Mouse (Mus musculus): ENCODE measurements at regions not wholly inside any gene's neighbourhood (a gene's known extent, or its start where the extent isn't known, plus 50 kb on each side); places are given as distances from the start of the nearest gene placed in this dataset.

DNA sequence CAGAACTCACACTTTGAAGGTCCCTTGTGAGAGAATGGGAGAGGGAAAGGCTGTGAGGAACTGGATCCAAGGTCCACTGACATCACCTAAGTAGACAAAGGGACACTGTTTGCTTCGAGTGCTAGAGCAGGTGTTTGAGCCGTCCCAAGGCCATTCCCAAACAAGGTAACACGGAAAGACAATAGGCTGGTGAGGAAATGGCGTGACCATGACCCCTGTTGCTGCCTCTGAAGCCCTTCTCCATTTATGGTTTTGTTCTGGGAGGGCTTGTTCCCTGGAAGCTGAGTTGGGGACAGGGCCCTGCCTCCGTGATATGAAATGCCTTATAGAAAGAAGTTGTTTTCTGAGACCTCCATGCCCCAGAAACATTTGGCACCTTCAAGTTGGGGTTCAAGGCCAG is 130.6 kb downstream of the Psmg1 start:
- H3K27me3 ChIP-seq = no peaks in the 10 kb centered on the region
- H3K4me2 ChIP-seq = no peak overlapping the region
- no peak overlapping the region for H3K9ac ChIP-seq
- no peaks in the 10 kb centered on the region for H3K36me3 ChIP-seq
- H3K4me3 ChIP-seq (replicated peaks) = no peak overlapping the region
- H3K27ac ChIP-seq = no peak overlapping the region
- ATAC-seq (replicated peaks; ENCODE audit: low FRiP score) = no peak
- WGBS = 80% methylated on average over 5 of the region's 5 CpGs
- H3K9me3 ChIP-seq (replicated peaks) = no peaks in the 10 kb centered on the region
- peaks cover 17% of the 10 kb centered on the region; the same call in 1 of the 2 replicates for H3K4me1 ChIP-seq

- WGBS = 85% methylated on average over 3 of the region's 3 CpGs
- H3K27me3 ChIP-seq = no peaks in the 10 kb centered on the region
- H3K4me3 ChIP-seq (replicated peaks) = no peak overlapping the region
- H3K4me2 ChIP-seq = no peak overlapping the region
- H3K9ac ChIP-seq = no peak overlapping the region
- H3K9me3 ChIP-seq (replicated peaks) = no peaks in the 10 kb centered on the region
- ATAC-seq (replicated peaks; ENCODE audit: low FRiP score) = no peak
- H3K36me3 ChIP-seq = no peaks in the 10 kb centered on the region
- H3K27ac ChIP-seq = no peak overlapping the region
- no peaks in the 10 kb centered on the region for H3K4me1 ChIP-seq
Observed at GRCm38 (mm10) chr16:95857403-95857802, 133.4 kb downstream of the Psmg1 start.

- H3K27ac ChIP-seq = no peak overlapping the region
- no peak for ATAC-seq (replicated peaks; ENCODE audit: low FRiP score)
Observed at GRCm38 (mm10) chr16:95855230-95855629, 135.5 kb downstream of the Psmg1 start.

GRCm38 (mm10) chr16:95851907-95852306 is 138.9 kb downstream of the Psmg1 start:
- no peak overlapping the region for H3K4me2 ChIP-seq
- no peak for ATAC-seq (replicated peaks; ENCODE audit: low FRiP score)
- H3K4me3 ChIP-seq (replicated peaks) = no peak overlapping the region
- H3K27me3 ChIP-seq = no peaks in the 10 kb centered on the region
- peak overlapping the region; percentile 52; the same call in 1 of the 2 replicates for H3K27ac ChIP-seq
- H3K9ac ChIP-seq = no peak overlapping the region
- WGBS = 69% methylated on average over 5 of the region's 5 CpGs
- no peaks in the 10 kb centered on the region for H3K36me3 ChIP-seq
- no peaks in the 10 kb centered on the region for H3K9me3 ChIP-seq (replicated peaks)
- peaks cover 24% of the 10 kb centered on the region for H3K4me1 ChIP-seq

More at GRCm38 (mm10) chr16:95855230-95855629, 135.5 kb downstream of the Psmg1 start:
- no peaks in the 10 kb centered on the region for H3K27me3 ChIP-seq
- no peak overlapping the region for H3K4me2 ChIP-seq
- H3K4me1 ChIP-seq = no peaks in the 10 kb centered on the region
- H3K4me3 ChIP-seq (replicated peaks) = no peak overlapping the region
- no peaks in the 10 kb centered on the region for H3K9me3 ChIP-seq (replicated peaks)
- no peaks in the 10 kb centered on the region for H3K36me3 ChIP-seq
- H3K9ac ChIP-seq = no peak overlapping the region
- WGBS = 65% methylated on average over 2 of the region's 2 CpGs

DNA sequence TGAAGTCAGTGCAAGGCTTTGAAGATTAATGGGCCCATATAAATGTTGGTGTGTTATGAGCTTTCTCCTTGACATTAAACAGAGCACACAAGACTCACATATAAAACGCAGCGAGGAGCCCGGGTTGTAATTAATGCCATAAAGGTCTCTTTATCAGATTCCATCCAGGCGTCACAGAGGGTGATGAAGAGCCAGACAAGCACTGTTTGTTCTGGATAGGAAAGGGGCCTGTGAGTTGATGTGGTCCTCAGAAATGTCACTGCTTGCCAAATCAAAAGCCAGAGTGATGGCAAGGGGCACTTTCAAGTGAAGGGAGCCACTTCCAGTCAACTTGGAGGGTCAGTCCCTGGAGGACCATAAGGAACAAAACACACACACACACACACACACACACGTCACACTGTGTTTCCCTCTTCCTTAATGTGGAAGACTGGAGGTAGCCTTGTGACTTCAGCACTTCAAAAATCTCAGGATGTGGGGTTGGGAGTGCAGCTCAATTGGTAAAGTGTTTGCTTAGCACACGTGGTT is 142.1 kb downstream of the Psmg1 start:
- H3K4me3 ChIP-seq (replicated peaks) = no peak overlapping the region
- H3K9ac ChIP-seq = no peak overlapping the region
- H3K27me3 ChIP-seq = no peaks in the 10 kb centered on the region
- peaks cover 40% of the 10 kb centered on the region for H3K4me1 ChIP-seq
- H3K4me2 ChIP-seq = no peak overlapping the region
- no peaks in the 10 kb centered on the region for H3K36me3 ChIP-seq
- peak overlapping the region; percentile 85 for H3K27ac ChIP-seq
- WGBS = 31% methylated on average over 6 of the region's 6 CpGs
- ATAC-seq (replicated peaks; ENCODE audit: low FRiP score) = peak; percentile 16; the same call in 1 of the 2 replicates
- no peaks in the 10 kb centered on the region for H3K9me3 ChIP-seq (replicated peaks)

DNA sequence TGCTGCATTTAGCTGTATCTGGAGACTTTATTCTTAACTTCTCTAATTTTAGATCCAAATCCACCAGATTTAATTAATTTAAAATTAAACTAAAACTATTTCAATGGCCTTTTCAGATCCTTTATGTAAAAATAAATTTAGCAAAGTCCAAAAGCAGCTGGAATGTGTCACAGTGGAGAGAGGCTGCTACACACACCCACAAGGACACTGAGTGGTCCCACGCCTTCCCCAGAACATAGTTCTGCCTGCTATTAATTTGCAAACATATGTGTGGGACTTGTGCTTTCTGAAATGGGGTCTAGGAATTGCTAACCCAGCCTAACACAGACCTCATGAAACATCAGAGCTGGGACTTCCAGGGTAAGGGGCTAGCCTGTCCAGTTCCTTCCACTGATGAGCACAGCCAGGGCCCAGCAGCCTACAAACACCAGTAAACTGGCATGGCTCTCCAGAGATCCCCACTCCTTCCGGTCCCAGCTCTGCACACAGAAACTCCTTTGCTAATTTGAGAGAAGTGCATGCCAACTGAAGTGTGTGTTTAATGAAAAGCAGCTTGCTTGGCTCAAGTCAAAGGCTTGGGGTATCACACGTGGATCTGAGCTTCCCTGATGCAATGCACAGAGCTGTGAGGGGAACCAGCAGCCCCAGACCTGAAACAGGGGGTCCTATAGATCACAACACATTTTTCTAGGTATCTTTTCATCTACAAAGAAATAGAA is 142.8 kb downstream of the Psmg1 start:
- 39% methylated on average over 3 of the region's 3 CpGs for WGBS
- Histone ChIP-seq H3K27me3 (no peaks in the 10 kb centered on the region), H3K4me2 (no peak overlapping the region), H3K36me3 (no peaks in the 10 kb centered on the region), H3K27ac (peak overlapping the region; percentile 85), H3K4me3 (replicated peaks) (no peak overlapping the region), H3K4me1 (peaks cover 40% of the 10 kb centered on the region), H3K9me3 (replicated peaks) (no peaks in the 10 kb centered on the region), H3K9ac (no peak overlapping the region)
- ATAC-seq (replicated peaks; ENCODE audit: low FRiP score) = no peak

DNA sequence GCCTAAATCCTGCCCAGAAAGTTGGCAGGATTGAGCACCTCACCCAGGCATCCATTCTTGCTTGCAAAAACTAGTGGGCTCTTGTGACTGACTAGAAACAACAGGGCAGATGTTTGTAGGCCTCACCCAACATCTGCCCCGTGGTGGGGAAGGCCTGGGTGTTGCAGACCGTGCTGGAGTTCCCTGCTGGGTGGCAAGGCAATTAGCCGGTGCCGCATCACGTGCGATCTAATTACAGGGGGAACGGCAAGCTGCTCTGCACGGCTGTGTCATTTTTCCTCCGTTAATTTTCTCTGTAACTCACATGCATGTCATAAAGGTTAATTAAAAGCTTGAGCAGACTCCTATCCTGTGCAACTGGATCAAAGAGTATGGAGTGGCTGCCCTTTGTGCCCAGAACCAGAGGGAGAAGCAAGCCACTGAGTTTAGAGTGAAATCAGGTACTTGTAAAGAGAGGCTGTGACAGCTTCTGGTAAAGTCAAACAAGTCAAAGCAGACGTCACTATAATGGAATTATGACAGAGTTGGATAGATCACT is 143.5 kb downstream of the Ets2 start:
- 0 out of 2 replicates have a peak overlapping the region, but pooled peaks have one; percentile 41 for H3K27ac ChIP-seq
- ATAC-seq (replicated peaks; ENCODE audit: low FRiP score) = no peak
- H3K9me3 ChIP-seq (replicated peaks) = no peaks in the 10 kb centered on the region
- no peaks in the 10 kb centered on the region for H3K27me3 ChIP-seq
- H3K9ac ChIP-seq = no peak overlapping the region
- H3K4me3 ChIP-seq (replicated peaks) = no peak overlapping the region
- WGBS = 26% methylated on average over 10 of the region's 10 CpGs
- no peak overlapping the region for H3K4me2 ChIP-seq
- no peaks in the 10 kb centered on the region for H3K36me3 ChIP-seq
- peaks cover 40% of the 10 kb centered on the region for H3K4me1 ChIP-seq

GRCm38 (mm10) chr16:95844691-95845090 is 142.8 kb downstream of the Ets2 start:
- H3K9ac ChIP-seq = no peak overlapping the region
- no peak overlapping the region for H3K4me2 ChIP-seq
- H3K36me3 ChIP-seq = no peaks in the 10 kb centered on the region
- no peaks in the 10 kb centered on the region for H3K9me3 ChIP-seq (replicated peaks)
- H3K4me1 ChIP-seq = peaks cover 40% of the 10 kb centered on the region
- WGBS = 30% methylated on average over 4 of the region's 4 CpGs
- ATAC-seq (replicated peaks; ENCODE audit: low FRiP score) = no peak
- no peak overlapping the region for H3K4me3 ChIP-seq (replicated peaks)
- H3K27ac ChIP-seq = no peak overlapping the region
- no peaks in the 10 kb centered on the region for H3K27me3 ChIP-seq

GRCm38 (mm10) chr16:95842766-95843165 is 140.9 kb downstream of the Ets2 start:
- H3K27me3 ChIP-seq = no peaks in the 10 kb centered on the region
- H3K9me3 ChIP-seq (replicated peaks) = no peaks in the 10 kb centered on the region
- H3K36me3 ChIP-seq = no peaks in the 10 kb centered on the region
- no peak overlapping the region for H3K27ac ChIP-seq
- no peak overlapping the region for H3K9ac ChIP-seq
- no peak for ATAC-seq (replicated peaks; ENCODE audit: low FRiP score)
- no peak overlapping the region for H3K4me3 ChIP-seq (replicated peaks)
- no peak overlapping the region for H3K4me2 ChIP-seq
- 90% methylated on average over 3 of the region's 3 CpGs for WGBS
- peaks cover 23% of the 10 kb centered on the region for H3K4me1 ChIP-seq

GRCm38 (mm10) chr16:95839512-95840253 is 137.8 kb downstream of the Ets2 start:
- Histone ChIP-seq H3K9ac (no peak overlapping the region), H3K9me3 (replicated peaks) (no peaks in the 10 kb centered on the region), H3K4me1 (peaks cover 8% of the 10 kb centered on the region), H3K27me3 (no peaks in the 10 kb centered on the region), H3K4me3 (replicated peaks) (no peak overlapping the region), H3K27ac (no peak overlapping the region), H3K36me3 (no peaks in the 10 kb centered on the region), H3K4me2 (no peak overlapping the region)
- 83% methylated on average over 5 of the region's 5 CpGs for WGBS
- no peak for ATAC-seq (replicated peaks; ENCODE audit: low FRiP score)

- Histone ChIP-seq H3K9me3 (replicated peaks) (no peaks in the 10 kb centered on the region), H3K9ac (no peak overlapping the region), H3K27ac (no peak overlapping the region), H3K4me2 (no peak overlapping the region), H3K4me1 (peaks cover 14% of the 10 kb centered on the region), H3K27me3 (no peaks in the 10 kb centered on the region), H3K36me3 (no peaks in the 10 kb centered on the region), H3K4me3 (replicated peaks) (no peak overlapping the region)
- 40% methylated on average over 1 of the region's 1 CpGs for WGBS
- no peak for ATAC-seq (replicated peaks; ENCODE audit: low FRiP score)
Observed at GRCm38 (mm10) chr16:95838886-95839430, 137.1 kb downstream of the Ets2 start.

DNA sequence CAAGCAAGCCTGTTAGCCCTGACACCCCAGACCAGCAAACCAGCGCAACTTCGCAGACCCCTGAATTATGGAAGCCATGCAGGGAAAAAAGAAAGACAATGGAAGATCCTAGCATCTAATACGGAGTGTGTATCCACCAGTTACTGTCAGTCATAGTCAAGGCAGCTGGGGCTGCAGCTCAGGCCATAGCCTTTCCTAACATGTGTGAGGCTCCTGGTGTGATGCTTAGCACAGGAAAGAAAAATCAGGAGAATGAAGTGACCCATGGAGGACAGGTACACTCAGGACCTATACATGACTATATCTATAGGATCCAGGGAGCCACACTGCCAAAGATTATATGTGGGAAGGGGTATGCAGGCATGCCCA is 136.6 kb downstream of the Ets2 start:
- Histone ChIP-seq H3K4me2 (no peak overlapping the region), H3K36me3 (no peaks in the 10 kb centered on the region), H3K9ac (no peak overlapping the region), H3K9me3 (replicated peaks) (no peaks in the 10 kb centered on the region), H3K27ac (no peak overlapping the region), H3K4me3 (replicated peaks) (no peak overlapping the region), H3K27me3 (no peaks in the 10 kb centered on the region), H3K4me1 (peaks cover 19% of the 10 kb centered on the region)
- no peak for ATAC-seq (replicated peaks; ENCODE audit: low FRiP score)
- 92% methylated on average over 3 of the region's 3 CpGs for WGBS
